Mouse (Mus musculus): Measurements from ENCODE around the gene Sowahc. TPM values are rescaled to one million over a fixed set of nuclear protein-coding genes. Genes with fewer than 3 reads are reported as not detected.

The Sowahc gene
- total RNA-seq, 2 experiments from 2014 or later, result 10.0 to 19.2 TPM

DNA sequence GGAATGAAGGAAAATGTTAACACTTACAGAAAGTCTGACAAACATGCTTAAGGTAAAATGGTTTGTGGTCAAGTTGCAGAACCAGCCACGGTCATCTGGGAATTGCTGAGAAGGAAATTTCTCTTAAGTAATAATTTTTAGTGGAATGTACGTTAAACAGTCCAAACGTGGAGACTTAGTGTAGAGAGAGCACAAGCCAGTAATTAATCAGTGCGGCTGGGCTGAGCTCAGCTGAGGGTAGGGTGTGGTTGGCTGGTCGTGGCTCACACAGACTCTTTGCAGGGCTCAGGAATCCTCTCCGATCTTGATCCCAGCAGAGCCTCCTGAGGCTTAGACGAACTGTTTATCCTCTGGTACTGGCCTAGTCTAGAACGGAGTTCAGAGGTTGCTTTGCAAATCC, 30.6 kb downstream of the Sowahc start:
- no peak for ATAC-seq (replicated peaks; ENCODE audit: poor library complexity)

DNA sequence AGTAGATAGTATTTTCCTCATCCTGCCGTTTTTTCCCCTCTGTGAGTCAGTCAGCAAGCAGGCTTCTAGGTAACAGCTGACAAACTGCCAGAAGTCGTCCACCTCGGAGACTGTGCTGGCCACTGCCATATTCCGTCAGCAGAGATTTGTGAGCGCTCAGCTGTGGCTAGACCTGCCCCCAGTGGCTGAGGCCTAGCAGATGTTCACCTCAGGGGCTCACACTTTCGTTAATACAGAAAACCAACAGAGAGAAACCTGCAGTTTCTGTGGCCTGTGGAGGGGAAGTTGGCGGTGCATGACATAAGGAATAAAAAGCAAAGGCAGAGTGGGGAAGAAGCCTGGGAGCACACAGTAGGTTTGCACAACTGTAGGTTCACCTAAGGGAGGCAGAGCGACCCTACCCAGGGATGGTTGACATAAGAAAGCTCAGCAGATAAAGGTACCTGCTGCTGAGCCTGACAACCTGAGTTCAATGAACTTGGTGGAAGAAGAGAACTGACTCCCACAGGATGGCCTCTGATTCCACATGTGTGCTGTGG, 31.9 kb downstream of the Sowahc start:
- peak; percentile 29; the same call in 1 of the 2 replicates for ATAC-seq (replicated peaks; ENCODE audit: poor library complexity)

DNA sequence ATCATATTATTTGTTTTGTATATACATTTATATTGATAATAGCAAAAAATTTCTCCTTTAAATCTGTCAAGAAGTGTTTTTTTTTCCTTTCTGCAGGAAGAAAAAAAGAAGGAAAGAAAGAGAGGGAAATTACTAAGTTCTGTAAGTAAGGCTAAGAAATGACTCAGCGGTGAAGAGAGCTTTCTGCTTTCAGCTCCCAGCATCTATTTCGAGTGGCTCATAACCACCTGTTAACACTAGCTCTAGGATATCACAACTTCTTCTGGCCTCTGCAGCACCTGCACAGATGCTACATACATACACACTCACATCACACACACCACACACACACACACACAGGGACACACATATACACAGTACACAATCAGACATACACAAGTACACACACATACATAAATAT, 34.8 kb downstream of the Sowahc start:
- ATAC-seq (replicated peaks; ENCODE audit: poor library complexity), result no peak

DNA sequence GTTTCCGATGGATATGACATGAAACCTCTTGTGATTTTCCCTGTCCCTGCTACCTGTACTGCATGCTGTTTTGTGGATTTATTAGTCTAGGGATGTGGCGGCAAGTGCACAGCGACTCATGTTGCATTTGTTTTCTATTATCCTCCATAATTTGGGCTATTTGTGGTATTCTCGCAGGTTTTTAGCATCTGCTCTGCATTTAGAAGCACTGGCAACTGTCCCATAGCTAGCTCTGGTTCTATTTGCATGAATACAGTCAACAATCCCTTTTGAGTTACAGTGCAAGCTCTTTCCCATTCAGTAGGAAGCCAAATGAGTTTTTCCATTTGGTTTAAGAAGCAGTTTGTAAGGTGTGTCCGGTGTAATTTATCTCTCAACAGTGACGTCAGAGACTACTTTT, 37.8 kb downstream of the Sowahc start:
- no peak for ATAC-seq (replicated peaks; ENCODE audit: poor library complexity)

DNA sequence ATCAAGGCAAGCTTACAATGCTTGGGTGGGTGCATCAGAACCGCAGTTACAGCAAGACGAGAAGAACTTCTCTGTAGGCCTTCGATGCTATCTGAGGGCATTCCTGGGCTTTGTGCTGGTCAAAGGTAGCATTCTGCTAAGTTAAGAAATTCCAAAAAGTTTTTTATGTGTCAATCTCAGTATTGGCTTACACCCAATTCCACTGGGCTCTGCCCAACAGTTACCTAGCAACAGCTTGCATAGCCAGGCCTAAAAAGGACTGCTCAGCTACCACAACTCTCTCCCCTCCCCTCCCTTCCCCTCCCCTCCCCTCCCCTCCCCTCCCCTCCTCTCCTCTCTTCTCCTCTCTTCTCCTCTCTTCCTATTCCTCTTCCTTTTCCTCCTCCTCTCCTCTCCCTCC, 39.9 kb downstream of the Sowahc start:
- no peak for ATAC-seq (replicated peaks; ENCODE audit: poor library complexity)

DNA sequence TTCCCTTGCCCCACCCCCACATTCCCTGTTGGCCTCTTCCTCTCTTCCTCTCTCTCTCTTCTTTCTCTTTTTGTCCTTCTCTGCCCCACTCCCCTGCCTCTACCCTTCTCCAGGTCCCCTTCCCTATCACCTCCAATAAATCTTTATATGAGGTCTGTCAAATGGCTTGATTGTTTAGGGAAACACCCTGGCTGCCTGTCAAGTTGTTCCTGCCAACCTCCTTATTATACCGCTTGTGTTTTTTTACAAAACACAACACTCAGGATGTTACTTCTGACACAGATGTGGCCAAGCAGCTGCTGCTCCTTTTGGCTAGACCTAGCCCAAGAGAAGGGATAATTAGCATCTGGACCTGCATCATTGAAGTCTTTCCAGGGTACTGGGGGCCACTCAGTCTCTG, 40.3 kb downstream of the Sowahc start:
- ATAC-seq (replicated peaks; ENCODE audit: poor library complexity), result no peak

DNA sequence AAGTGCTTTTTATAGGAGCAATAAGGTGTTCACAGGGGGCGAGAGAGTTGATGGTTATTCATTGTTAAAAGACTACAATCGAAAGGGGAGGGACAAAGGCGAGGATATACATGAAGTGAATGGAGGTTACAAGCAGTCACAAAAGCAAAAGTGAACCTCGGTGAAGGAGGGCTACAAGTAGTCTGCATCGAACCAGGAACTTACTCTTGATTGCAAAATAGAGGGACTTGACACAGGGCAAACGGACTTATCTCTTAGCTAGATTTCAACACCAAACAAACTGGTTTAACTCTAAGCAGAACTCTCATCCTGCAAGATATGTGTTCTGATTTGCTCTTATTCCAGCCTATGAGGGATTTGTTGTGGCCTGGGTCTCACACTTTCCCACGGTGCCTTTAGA, 41.2 kb downstream of the Sowahc start:
- ATAC-seq (replicated peaks; ENCODE audit: poor library complexity), result peak; percentile 63

DNA sequence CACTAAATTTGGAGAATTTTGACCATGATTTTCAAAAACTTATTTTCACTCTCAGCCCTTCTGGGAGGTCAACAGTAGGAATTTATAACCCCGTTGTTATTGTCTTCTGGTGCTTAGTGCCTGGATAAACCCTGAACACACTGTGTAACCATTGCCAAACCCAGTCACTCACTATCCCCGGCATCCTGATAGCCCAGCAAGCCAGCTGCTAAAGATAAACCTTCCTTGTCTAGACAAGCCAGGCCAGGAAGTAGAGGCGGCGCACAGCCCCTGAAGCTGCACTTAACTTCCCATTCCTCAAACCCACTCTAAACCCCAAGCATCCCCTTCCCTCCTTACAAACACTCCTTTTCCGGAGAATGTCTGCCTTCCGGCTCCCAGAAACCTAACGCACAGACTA, 43.3 kb downstream of the Sowahc start:
- ATAC-seq (replicated peaks; ENCODE audit: poor library complexity), result peak; percentile 72

DNA sequence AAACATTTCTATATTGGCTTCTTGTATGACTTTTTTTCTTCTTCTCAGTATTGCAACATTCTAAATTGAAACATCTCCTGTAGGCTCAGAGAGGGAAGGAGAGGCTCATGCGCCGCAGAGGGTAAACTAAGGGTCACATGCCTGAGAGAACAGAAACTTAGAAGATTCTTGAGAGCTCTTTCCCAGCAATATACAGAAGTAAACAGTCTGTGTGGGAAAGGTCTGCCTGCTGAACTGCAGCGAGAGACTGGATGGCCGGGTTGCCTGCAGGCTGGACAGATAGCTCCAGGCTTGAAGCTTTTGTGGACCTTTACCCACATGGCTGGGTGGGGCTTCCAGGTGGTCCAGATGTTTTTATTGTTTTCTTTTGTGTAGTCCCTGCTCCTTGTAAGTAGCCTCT, 43.9 kb downstream of the Sowahc start:
- ATAC-seq (replicated peaks; ENCODE audit: poor library complexity), result peak; percentile 76

DNA sequence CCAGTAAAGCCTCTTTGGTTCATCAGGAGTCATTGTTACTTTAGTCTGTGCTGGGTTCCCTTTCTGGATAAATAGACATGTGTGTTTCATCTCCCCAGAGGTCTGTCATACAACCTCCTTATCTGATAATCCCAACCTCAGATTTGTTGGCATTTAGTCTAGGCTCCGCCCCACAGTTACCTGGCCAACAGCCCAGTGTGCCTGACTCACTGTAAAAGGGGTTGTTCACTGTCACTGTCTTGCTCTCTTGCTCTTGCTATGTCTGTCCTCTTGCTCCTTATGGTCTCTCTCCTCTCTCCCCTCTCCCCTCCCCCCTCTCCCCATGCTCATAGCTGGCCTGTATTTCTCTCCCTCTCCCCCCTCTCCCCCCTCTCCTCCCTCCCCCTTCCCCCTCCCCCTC, 44.3 kb downstream of the Sowahc start:
- ATAC-seq (replicated peaks; ENCODE audit: poor library complexity), result no peak

DNA sequence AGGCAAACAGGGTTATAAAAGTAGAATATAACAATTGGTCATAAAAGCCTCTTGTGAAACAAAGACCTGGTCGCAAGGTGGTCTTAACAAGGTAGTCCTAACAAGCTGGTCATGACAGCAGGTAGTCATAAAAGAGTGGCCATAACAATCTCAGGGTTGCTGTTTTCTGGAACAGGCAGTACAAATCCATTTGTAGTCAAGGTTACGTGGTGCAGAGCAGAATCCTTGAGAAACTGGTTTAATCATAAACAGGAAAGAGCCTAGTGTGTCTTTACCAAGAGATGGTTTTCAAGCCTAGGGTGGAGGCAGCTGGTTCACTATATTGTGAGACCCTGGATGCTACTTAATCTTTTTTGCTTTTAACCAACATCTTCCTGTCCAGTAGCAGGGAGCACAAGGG, 45.5 kb downstream of the Sowahc start:
- no peak for ATAC-seq (replicated peaks; ENCODE audit: poor library complexity)

DNA sequence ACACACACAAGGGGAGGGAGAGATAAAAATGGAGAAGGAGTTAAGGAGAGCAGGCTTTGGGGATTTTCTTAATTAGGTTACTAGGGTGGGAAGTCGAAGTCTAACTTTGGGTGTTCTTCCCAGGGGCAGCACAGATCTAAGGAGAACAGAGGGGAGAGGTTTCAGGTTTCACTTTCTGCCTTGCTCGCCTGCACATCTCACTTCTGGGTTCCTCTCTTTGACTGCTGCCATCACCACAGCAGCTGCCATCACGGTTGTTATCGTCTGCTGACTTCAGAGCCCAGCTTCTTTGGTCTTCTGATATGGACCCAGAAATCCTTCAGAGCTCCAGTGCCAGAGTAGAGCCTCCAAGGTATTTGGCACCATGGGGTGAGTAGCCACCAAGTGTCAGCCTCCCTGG, 46.4 kb downstream of the Sowahc start:
- ATAC-seq (replicated peaks; ENCODE audit: poor library complexity), result no peak

DNA sequence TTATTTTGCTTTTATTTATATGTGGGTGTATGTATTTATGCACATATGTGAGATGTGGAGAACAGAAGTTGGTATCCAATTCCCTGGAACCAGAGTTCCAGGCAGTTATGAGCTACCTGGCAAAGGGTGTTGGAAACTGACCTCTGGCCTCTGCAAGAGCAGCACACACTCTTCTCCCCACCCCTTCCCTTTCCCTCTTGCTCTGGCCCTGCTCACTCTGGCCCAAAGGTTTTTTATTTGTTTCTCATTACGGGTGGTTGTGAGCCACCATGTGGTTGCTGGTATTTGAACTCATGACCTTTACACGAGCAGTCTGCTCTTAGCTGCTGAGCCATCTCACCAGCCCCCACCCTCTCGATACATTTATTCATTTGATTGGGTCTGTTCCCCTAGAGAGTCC, 47.0 kb downstream of the Sowahc start:
- no peak for ATAC-seq (replicated peaks; ENCODE audit: poor library complexity)

DNA sequence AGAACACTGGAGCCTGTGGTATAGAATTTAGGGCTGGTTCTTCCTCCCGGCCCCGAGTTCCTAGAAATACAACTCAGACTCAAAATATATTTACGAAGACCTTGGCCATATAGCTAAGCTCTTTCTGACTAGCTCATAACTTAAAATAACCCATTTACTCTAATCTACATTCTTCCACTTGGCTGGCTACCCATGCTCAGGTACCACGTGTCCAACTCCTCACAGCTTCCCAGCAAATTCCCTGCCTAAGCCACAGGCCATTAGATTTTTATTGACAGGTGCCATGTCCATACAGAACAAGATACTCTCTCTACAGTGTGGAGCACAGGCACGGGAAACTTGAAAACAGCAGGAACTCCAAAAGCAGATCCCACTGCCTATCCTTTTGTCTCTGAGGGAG, 54.0 kb downstream of the Sowahc start:
- ATAC-seq (replicated peaks; ENCODE audit: poor library complexity), result no peak

Other genes with a start within 250 kb of the Sowahc start
- 2.5 and 5.6 TPM in 2 replicates for gene Sept10, start 106 bp upstream of the Sowahc start, total RNA-seq (2015)
- gene Sept10, start 106 bp upstream of the Sowahc start, total RNA-seq (2017), result 10.2 and 10.6 TPM in 2 replicates
- gene P4ha1, start 101.3 kb downstream of the Sowahc start, total RNA-seq (2015), result 17.4 and 20.1 TPM in 2 replicates
- gene P4ha1, start 101.3 kb downstream of the Sowahc start, total RNA-seq (2017), result 39.4 and 41.8 TPM in 2 replicates
- gene Gm10273, start 173.7 kb downstream of the Sowahc start, total RNA-seq (2015), result 67.4 and 68.7 TPM in 2 replicates
- 51.9 and 123 TPM in 2 replicates for gene Gm10273, start 173.7 kb downstream of the Sowahc start, total RNA-seq (2017)
- gene Pla2g12b, start 181.7 kb downstream of the Sowahc start, total RNA-seq (2015), result not detected in 2 replicates
- not detected in 2 replicates for gene Pla2g12b, start 181.7 kb downstream of the Sowahc start, total RNA-seq (2017)
- gene Oit3, start 219.8 kb downstream of the Sowahc start, total RNA-seq (2015), result 1.0 TPM in 1 of 2 replicates, not detected in the other
- gene Oit3, start 219.8 kb downstream of the Sowahc start, total RNA-seq (2017), result 0.21 TPM in 1 of 2 replicates, not detected in the other

Data from megakaryocyte progenitor cell, adult 5-6 weeks (primary cell).